Mouse (Mus musculus) neural tube, embryonic 11.5 days (tissue): ENCODE measurements around the gene Mgrn1. TPM values are rescaled to one million over a fixed set of nuclear protein-coding genes. Genes with fewer than 3 reads are reported as not detected.
A peak's percentile ranks its signal among the peaks of the same experiment; 100 is the strongest.

Source experiments
- ATAC-seq: fragments of 200-750 bp; cut with Nextera tagmentation; 2 replicates; pipeline ENCODE4 v1.8.0; 2017; ENCODE audit warnings: moderate number of reproducible peaks, mild to moderate bottlenecking, moderate TSS enrichment, moderate library complexity; ENCODE audit not compliant: insufficient read depth, low FRiP score, low TSS enrichment
- DNase-seq: peaks from one replicate; pipeline ENCODE4 v3.0.0-alpha.2; 2015; ENCODE audit warnings: low spot score
- H3K27ac ChIP-seq: fragments of 300-500 bp; sonication (generic); 2 replicates; pipeline ENCODE4 v1.5.1; 2014; ENCODE audit warnings: low read depth, mild to moderate bottlenecking, low read length
- H3K27me3 ChIP-seq: fragments of 300-500 bp; sonication (generic); 2 replicates; pipeline ENCODE4 v1.6.1; 2014; ENCODE audit warnings: mild to moderate bottlenecking, low read length, mixed read lengths; ENCODE audit not compliant: control insufficient read depth, insufficient read depth
- H3K36me3 ChIP-seq: fragments of 300-500 bp; sonication (generic); 2 replicates; pipeline ENCODE4 v1.6.1; 2014; ENCODE audit warnings: mild to moderate bottlenecking, low read length, moderate library complexity, mixed read lengths; ENCODE audit not compliant: control insufficient read depth, insufficient read depth
- H3K4me1 ChIP-seq: fragments of 300-500 bp; sonication (generic); 2 replicates; pipeline ENCODE4 v1.6.1; 2014; ENCODE audit warnings: low read length, mixed read lengths; ENCODE audit not compliant: control insufficient read depth, insufficient read depth
- H3K4me2 ChIP-seq: fragments of 300-500 bp; sonication (generic); 2 replicates; pipeline ENCODE4 v1.6.1; 2014; ENCODE audit warnings: low read depth, mild to moderate bottlenecking, moderate library complexity
- H3K4me3 ChIP-seq: fragments of 300-500 bp; sonication (generic); 2 replicates; pipeline ENCODE4 v1.5.1; 2014; ENCODE audit warnings: low read depth, low read length
- H3K9ac ChIP-seq: fragments of 300-500 bp; sonication (generic); 2 replicates; pipeline ENCODE4 v1.6.1; 2014; ENCODE audit warnings: mild to moderate bottlenecking, low read length
- H3K9me3 ChIP-seq: fragments of 300-500 bp; sonication (generic); 2 replicates; pipeline ENCODE4 v1.6.1; 2016; ENCODE audit warnings: low read length; ENCODE audit not compliant: control insufficient read depth
- WGBS: fragments of 180-500 bp; shearing (Covaris S2); extraction: QIAGEN DNeasy Blood & Tissue Kit; methylation state at CpG from one replicate; pipeline ENCODE4 v1.1.7; 2014; 5-methylcytosine and 5-hydroxymethylcytosine counted together
- polyA plus RNA-seq: library from polyadenylated mRNA; unstranded; fragments of >200 nt; fragmentation: Nextera tagmentation; extraction: Ambion mirVana; gene quantifications from 2 replicates; pipeline ENCODE4 v1.2.1, GENCODE M21; 2014

The Mgrn1 gene
- polyA plus RNA-seq, 1 experiment from 2014 or later, result 85.5 TPM

DNA sequence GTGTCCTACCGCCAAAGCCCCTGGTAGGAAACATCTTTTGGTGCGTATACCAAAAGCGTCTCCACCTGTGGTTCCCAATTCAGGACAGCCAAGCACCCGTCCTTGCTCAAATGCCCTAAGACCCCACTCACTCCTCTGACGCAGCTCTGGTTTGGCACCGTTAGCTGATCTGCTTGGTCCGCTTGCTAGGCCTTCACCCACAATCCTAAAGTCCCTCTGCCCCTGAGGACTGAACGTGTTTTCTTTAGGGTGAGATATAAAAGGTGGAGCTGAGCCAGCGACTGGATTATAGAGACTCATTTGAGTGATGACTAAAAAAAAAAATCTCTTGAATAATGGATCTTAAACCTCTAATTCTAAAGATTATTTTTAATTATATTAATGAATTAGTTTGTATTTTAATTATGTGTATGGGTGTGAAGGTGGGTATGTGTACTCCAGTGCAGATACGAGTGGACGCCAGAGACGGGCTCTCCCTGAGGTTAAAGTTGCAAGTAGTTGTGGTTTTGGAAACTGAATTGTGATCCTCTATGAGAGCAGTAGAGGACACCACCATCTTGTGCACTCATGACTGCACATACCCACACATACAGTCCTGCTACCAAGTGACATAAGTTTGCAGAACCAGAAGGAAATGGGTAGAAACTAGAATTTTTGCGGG, 78.8 kb downstream of the Mgrn1 start:
- peak overlapping the region; percentile 73 for H3K4me3 ChIP-seq
- no peaks in the 10 kb centered on the region for H3K9me3 ChIP-seq
- no peak for DNase-seq
- ATAC-seq, result no peak
- peak overlapping the region; percentile 66 for H3K9ac ChIP-seq
- H3K27me3 ChIP-seq, result no peaks in the 10 kb centered on the region
- H3K4me1 ChIP-seq, result peaks cover 5% of the 10 kb centered on the region; the same call in 1 of the 2 replicates
- H3K27ac ChIP-seq, result peak overlapping the region; percentile 58
- H3K36me3 ChIP-seq, result no peaks in the 10 kb centered on the region
- H3K4me2 ChIP-seq, result peak overlapping the region; percentile 57
- 27% methylated on average over 13 of the region's 13 CpGs for WGBS

DNA sequence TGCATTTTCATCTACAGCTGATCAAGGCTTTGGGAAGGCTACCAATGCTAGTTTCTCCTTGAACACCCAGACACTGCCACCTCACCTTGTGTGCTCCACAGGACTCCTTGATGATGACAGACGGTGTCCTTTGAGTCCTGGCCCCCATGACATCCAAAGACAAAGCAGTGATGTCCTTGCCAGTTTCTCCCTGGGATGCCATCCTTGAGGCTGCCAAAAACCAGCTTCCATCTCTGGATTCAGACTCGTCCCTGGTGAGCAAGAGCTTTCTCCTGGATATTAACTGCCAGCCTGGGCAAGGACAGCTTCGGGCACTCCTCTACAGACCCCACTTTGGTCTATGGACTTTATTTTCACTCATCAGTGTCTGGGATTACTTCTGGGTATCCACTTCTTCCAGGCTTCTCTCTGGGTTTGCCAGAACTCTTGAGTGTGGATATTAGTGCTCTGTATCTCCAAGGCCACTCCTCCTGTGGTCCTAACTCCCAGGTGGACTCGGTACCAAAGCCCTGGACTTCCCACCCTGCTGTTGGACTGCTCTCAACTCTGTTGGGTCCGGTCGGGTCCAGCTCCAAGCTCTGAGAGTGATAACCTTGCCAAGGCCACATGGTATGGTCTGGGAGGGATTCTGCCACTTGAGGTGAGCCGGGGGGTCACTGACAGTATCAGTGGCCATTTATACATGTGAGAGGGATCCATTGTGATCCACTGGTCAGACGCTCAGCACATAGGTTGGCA, 79.5 kb downstream of the Mgrn1 start:
- Histone ChIP-seq H3K36me3 (no peaks in the 10 kb centered on the region), H3K9me3 (no peaks in the 10 kb centered on the region), H3K27ac (no peak overlapping the region), H3K4me1 (peaks cover 5% of the 10 kb centered on the region; the same call in 1 of the 2 replicates), H3K27me3 (no peaks in the 10 kb centered on the region), H3K4me3 (no peak overlapping the region), H3K9ac (no peak overlapping the region), H3K4me2 (no peak overlapping the region)
- DNase-seq (no peak), ATAC-seq (no peak)
- 87% methylated on average over 8 of the region's 8 CpGs for WGBS

GRCm38 (mm10) chr16:4968426-4968825, 82.4 kb downstream of the Mgrn1 start:
- WGBS, result 81% methylated on average over 3 of the region's 3 CpGs
- Histone ChIP-seq H3K36me3 (no peaks in the 10 kb centered on the region), H3K9me3 (no peaks in the 10 kb centered on the region), H3K9ac (no peak overlapping the region), H3K4me3 (no peak overlapping the region), H3K4me2 (no peak overlapping the region), H3K27ac (no peak overlapping the region), H3K4me1 (peaks cover 1% of the 10 kb centered on the region; the same call in 1 of the 2 replicates), H3K27me3 (no peaks in the 10 kb centered on the region)
- no peak for DNase-seq
- no peak for ATAC-seq

DNA sequence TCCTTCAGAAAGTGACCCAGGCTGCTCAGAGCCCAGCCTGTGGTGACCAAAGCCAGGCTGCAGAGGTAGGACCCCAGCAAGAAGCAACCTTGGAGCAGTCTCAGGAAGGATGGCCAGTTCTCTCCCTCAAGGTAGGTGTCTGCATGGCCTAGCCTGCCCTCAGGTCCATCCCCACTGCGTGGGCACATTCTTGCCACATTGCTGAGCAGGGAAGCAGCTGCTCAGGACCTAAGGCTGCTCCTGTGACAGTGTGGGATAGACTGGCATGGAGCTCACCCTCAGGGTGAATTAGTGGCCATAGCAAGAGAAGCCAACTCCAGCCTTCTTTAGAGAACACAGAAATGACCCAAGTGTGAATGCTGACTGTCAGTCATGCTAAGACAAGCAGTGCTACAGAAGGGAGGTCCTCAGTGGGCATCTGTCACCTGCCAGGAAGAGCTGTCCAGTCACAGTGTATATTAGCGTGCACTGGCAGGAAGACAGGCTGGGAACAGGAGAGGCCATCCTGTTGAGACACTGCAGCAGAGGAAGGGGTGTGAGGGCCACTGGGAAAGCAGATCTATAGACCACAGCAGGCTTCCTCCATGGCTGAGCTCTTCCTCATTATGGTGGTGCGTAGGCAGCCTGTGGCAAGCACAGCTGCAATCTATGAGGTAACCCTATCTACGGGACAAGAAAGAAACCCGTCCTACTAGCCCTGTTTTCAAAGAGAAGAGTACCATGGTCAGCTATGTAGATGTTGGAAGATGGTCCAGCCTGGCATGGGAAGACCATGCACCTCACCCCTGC, 83.2 kb downstream of the Mgrn1 start:
- no peak overlapping the region for H3K4me2 ChIP-seq
- H3K27ac ChIP-seq, result no peak overlapping the region
- ATAC-seq (no peak), DNase-seq (no peak)
- H3K4me1 ChIP-seq, result no peaks in the 10 kb centered on the region; the same call in 1 of the 2 replicates
- H3K4me3 ChIP-seq, result no peak overlapping the region
- WGBS, result 84% methylated on average over 5 of the region's 5 CpGs
- H3K9ac ChIP-seq, result no peak overlapping the region
- no peaks in the 10 kb centered on the region for H3K9me3 ChIP-seq
- H3K36me3 ChIP-seq, result no peaks in the 10 kb centered on the region
- no peaks in the 10 kb centered on the region for H3K27me3 ChIP-seq

GRCm38 (mm10) chr16:4971626-4972025, 85.6 kb downstream of the Mgrn1 start:
- Histone ChIP-seq H3K27ac (no peak overlapping the region), H3K4me3 (no peak overlapping the region), H3K4me1 (no peaks in the 10 kb centered on the region), H3K9me3 (no peaks in the 10 kb centered on the region), H3K9ac (no peak overlapping the region), H3K36me3 (no peaks in the 10 kb centered on the region), H3K27me3 (no peaks in the 10 kb centered on the region), H3K4me2 (no peak overlapping the region)
- ATAC-seq (no peak), DNase-seq (no peak)
- 74% methylated on average over 4 of the region's 4 CpGs for WGBS

- DNase-seq (no peak), ATAC-seq (no peak)
- no peaks in the 10 kb centered on the region for H3K9me3 ChIP-seq
- no peaks in the 10 kb centered on the region for H3K36me3 ChIP-seq
- no peak overlapping the region for H3K27ac ChIP-seq
- H3K9ac ChIP-seq, result no peak overlapping the region
- no peaks in the 10 kb centered on the region for H3K4me1 ChIP-seq
- no peak overlapping the region for H3K4me2 ChIP-seq
- H3K4me3 ChIP-seq, result no peak overlapping the region
- WGBS, result 75% methylated on average over 5 of the region's 5 CpGs
- H3K27me3 ChIP-seq, result no peaks in the 10 kb centered on the region
Measured at GRCm38 (mm10) chr16:4974521-4974920, 88.5 kb downstream of the Mgrn1 start.

GRCm38 (mm10) chr16:4976180-4976579, 90.1 kb downstream of the Mgrn1 start:
- no peak overlapping the region for H3K4me3 ChIP-seq
- WGBS, result 73% methylated on average over 2 of the region's 2 CpGs
- H3K9me3 ChIP-seq, result no peaks in the 10 kb centered on the region
- no peaks in the 10 kb centered on the region for H3K27me3 ChIP-seq
- H3K4me1 ChIP-seq, result no peaks in the 10 kb centered on the region
- H3K4me2 ChIP-seq, result no peak overlapping the region
- ATAC-seq, result no peak
- H3K27ac ChIP-seq, result no peak overlapping the region
- DNase-seq, result no peak
- no peaks in the 10 kb centered on the region for H3K36me3 ChIP-seq
- H3K9ac ChIP-seq, result no peak overlapping the region

DNA sequence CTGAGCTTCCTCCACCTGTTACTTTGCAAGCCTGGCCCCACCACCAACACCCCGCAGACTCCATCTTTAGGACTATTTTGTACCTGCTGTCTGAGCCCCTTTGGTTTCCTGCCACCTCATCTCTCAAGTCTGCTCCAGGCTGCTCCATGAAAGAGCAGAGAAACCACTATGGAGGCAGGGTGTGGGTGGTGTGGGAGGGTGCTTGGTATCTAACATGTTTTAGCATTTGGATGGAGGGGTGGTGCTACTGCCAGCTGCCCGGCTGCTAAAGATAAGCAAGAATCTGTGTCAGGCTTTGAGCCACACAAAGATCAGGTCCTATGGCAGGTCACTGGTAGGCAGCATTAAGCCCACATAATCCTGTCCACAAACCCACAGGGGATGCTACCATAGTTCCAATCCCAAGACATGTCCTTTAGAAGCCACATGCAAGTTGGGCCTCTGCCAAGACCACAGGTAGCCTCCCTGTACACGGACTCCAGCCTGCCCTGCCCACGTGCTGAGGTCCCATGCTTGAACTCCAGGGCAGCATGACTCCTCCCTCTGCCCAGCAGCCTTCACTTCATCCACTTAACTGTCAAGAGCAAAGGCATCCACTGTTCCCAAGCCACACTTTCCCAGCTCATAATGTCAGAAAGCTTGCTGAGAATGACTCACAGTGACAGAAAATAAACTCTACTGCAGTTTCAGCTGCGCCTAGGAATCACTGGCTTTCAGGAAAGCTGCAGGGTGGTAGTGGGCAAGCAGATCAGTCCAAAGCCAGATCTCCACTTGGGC, 92.4 kb downstream of the Mgrn1 start:
- H3K36me3 ChIP-seq, result no peaks in the 10 kb centered on the region
- DNase-seq, result no peak
- no peaks in the 10 kb centered on the region for H3K9me3 ChIP-seq
- H3K4me3 ChIP-seq, result no peak overlapping the region
- H3K4me2 ChIP-seq, result no peak overlapping the region
- H3K27me3 ChIP-seq, result no peaks in the 10 kb centered on the region
- no peak for ATAC-seq
- H3K27ac ChIP-seq, result no peak overlapping the region
- 70% methylated on average over 5 of the region's 5 CpGs for WGBS
- H3K4me1 ChIP-seq, result no peaks in the 10 kb centered on the region
- no peak overlapping the region for H3K9ac ChIP-seq
